Mouse (Mus musculus): ENCODE measurements around the gene Tectb.
"Not testable (repeated sequence)": the region's sequence is repeated elsewhere in the genome, so short reads cannot be mapped to it uniquely, and the experiment has no call there.

Tectb gene

DNA sequence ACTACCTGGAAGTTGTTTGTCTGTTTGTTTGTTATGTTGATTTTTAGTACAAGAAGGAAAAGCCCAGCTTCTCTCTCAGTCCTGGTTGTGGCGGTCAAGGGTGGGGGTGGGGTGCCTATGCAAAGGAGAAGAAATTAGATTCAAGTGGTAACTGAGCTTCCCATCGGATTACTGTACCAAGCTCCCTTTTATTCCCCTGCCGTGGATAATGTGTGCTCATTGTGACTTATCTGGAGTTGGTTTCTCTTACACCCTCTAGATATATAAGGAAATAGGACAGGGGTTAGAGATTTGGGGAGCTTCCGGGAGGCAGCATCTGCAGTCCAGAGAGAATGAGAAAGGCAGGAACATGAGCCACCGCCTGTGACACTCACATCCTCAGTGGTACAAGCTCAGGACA lies at the start of gene Tectb:
TSS of gene Tectb (plus strand) at position 301 of the 400 bp plus-strand sequence.
- DNase-seq, result no peak

DNA sequence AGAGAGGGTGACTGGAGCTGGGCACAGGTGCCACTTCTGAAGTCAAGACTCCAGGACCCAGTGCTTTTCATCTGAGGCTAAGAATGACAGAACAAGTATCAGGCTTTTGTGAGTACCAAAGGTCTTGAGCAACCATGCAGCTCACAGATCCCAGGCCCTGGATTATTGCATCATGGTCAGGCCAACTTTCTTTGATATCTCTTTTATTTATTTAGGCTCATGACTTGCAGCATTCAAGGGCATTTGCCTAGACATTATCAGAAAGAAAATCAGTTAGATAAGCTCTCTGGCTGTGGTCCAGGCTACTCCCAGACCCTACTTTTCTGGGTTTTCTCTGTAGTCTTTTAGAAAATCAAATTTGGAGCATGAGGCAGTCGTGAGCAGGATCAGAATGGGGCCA lies 48.8 kb upstream of the Tectb start:
- no peak for DNase-seq

DNA sequence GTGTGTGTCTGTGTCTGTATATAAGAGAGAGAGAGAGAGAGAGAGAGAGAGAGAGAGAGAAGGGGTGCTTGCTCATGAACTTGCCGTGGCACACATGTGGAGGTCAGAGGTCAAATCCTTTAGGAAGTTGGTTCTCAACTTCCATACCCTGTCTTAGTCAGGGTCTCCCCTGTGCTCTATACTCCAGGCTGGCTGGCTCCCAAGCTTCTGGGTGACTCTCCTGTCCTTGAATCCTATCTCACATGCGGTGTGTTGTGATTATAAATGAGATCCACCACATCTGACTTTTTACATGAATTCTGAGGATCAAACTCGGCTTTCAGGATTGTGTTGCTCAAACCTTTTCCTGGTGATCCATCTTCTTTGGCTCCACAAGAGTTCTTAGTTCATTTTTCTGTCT lies 48.1 kb upstream of the Tectb start:
- no peak for DNase-seq

DNA sequence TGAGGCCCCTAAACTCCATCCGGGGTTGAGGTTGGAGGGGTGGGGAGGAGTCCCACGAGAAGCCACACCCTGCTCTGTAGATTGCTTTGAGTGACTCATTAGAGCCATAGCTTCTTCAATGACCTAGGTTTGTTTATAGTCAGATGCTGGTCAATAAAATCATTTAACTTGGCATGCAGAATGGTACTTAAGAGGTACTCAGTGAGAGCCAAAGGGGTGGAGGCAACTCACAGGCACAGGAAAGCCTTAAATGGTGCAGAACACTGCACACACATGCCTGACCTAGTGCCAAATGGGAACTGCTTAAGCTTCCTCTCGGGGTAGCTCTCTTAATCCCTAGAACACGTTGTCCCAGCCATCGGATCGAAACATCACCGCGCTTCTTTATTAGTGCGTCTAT lies 46.0 kb upstream of the Tectb start:
- DNase-seq, result peak; percentile 19

DNA sequence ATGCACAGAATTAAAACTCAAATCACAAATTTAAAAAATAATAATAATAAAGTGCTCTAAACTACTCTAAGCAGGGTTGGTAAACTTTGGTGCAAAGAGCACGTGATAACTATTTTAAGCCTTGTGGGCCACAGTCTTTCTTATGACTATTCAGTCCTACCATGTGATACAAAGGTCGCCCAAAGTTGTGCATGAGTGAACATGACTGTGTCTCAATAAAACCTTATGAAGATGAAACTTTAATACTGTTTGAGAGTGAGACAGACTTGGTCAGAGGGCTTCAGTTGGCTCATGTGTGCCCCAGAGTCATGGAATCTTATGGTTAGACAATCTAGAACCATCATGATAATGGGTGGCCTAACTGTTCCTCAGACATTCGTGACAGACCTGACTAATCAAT lies 44.6 kb upstream of the Tectb start:
- no peak for DNase-seq

DNA sequence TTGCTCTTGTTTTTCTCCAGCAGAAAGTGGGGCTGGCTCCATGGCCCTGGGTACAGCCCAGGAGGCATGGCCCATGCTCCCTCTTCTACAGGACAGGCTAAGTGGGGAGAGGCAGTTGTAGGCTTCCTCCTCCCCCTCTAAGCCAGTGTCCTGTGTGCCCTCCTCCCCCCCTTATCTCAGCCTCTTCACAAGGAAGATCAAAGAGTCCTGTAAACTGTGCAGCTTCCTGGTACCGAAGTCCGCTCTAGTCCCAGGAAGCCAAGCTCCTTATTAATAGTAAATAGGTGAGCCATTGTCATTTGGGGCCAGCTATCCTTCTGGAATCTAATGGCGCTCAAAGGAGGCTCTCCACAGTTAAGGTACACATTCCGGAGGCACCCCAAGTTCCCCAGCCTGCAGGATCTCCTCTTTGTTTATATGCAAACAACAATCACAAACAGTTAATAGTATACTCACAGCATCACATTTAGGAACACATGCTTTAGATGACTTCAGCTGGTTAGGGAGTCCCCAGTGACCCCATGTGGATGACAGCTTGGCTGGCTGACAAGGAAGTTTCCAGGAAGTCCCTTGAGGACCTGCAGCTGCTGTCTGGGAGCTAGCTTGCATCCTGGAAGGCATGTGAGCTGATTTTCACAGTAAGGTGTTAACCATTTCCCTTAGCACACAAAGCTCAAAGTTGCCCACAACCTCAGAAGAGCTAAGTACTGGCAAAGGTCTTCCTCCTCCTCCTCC lies 43.7 kb upstream of the Tectb start:
- peak; percentile 84 for DNase-seq

DNA sequence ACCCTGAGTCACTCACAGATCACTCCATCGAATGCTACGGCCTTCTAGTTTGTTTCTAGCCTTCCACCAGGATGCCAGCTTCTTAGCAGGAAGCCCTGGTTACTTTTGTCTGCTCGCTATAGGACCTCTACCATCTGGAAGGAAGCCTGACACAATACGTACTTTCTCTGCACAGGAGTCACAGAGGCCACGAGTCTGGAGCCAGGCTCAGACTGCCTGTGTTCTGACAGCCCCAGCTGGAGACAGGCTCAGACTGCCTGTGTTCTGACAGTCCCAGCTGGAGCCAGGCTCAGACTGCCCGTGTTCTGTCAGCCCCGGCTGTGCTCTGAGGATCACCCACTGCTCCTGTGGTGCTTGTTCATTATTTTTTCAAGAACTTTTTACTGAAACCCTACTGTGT lies 42.6 kb upstream of the Tectb start:
- peak; percentile 51 for DNase-seq

DNA sequence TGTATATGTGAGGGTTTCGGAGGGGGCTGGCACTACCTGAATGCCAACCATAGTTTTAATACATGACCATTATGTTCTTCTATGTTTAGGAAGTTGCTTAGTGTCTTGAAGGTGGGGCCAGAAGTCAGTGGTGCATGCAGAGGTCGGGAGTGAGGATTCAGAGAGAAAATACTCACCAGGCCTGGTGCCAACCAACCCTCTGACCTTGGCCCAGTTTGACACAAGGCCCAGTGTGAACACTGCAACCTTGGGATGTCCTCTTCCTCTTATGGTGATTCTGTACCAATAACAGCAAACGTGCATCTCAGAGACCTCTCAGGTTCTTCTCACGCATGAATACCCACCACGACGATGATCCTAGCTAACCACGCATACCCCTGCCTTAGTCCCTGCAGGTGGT lies 42.0 kb upstream of the Tectb start:
- no peak for DNase-seq

DNA sequence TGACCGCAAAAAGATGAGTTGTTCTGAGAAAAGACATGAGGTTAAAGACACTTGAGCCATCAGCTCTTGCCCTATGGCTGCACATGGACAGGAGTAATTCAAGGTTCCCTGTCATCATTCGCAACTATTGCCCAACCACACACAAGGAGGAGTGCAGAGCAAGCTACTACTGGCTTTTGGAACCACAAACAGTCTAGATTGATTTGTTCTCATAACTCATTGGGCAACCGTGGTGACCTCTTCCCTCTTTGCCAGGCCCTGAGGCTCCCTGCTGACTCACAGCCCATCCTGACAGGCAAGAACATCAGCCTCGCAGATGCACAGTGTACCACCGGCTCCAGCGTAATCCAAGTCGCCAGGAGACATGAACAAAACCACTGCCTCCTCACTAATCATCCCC lies 41.2 kb upstream of the Tectb start:
- peak; percentile 29 for DNase-seq

DNA sequence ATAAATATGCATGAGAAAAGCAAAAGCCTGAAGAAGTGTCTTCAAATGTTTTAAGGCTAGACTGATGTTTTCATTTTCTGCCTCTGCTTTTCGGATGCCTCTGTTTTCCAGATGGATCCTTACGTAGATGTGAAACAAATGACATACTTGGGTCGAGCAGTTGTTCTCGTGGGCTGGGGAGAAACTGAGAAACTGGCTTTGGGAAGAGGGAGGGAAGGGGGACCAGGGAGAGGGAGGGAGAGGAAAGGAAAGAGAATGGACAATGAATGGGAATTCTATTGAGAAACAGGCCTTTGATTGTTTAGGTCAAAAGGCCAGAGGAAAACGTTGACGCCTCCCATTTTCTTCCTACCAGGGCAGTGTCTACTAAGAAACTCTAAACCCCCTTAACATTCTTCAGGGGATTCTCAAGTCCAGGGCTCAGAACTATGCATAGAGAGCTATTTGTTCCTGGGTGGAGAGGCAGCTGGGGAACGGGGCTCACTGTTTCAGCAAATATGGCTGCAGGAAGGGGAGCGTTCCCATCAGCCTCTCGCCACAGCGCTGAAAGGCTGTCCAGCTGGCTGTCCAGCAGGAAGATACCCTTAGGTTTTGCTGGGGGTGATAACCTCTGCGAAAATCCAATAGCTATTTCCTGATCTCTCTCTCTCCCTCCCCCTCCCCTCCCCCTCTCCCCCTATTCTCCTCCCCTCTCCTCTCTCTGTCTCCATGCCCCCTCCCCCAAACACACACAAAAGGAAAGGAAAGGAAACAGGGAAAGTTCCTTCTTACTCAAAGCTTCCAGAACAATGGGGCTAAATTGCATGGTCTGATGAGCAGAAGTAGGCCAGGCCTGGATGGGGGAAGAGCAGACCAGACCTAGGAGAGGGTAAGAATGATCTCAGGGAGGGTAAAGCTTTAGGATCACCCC lies 36.9 kb upstream of the Tectb start:
- DNase-seq, result no peak

DNA sequence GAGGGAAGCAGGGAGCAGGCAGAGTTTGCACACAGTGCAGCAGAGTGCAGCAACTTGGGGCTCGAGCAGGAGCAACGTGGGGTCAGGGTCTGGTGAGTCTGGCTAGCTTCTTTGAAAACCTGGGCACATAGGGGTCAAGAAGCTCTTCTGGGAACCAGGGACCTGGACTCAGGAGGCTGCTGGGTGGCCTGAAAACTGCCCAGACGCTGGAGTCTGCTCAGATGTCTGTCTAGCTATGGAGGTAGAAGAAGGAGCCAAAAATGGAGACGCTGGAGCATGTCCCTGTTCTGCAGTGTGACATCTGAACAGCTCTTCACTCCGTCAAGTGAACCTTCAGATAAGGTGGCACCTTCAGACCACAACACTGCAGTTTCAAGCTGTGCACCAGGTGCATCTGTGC lies 35.8 kb upstream of the Tectb start:
- DNase-seq, result no peak

DNA sequence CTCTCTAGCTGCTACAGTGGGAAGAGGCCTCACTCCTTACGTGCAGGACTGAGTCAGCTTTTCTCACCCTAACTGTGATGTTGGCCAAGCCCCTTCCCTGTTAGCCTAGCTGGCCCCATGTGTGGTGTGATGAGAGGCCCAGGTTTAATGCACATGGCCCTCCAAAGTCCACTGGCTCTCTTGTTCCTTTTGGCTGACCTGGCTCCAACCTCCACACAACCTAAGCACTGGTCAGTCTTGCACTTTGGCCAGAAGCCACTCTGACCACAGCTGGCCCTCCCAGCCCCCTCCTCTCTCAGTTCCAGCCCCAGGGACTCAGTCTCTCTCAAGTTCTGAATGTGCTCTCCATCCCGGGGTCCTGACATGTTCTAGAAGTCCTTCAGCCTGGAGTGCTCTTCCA lies 35.4 kb upstream of the Tectb start:
- DNase-seq, result no peak

DNA sequence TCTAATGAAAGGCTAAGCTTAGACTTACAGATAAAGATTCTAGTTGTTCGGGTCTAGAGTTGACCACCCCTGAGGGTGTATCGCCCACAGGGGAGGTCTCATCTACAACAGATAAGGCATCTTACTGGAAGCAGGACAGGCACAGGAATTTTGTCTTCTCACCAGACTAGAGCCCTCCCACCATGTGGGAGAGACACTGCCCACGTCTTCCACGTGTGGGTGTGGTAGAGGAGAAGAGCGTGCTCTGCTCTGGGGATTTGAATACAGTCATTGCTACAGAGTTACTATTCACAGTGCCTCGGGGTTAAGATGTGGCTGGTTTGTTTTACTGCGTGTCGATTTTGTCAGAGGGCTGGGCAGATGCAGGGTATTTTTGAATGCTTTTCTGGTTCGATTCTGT lies 33.0 kb upstream of the Tectb start:
- DNase-seq, result no peak

DNA sequence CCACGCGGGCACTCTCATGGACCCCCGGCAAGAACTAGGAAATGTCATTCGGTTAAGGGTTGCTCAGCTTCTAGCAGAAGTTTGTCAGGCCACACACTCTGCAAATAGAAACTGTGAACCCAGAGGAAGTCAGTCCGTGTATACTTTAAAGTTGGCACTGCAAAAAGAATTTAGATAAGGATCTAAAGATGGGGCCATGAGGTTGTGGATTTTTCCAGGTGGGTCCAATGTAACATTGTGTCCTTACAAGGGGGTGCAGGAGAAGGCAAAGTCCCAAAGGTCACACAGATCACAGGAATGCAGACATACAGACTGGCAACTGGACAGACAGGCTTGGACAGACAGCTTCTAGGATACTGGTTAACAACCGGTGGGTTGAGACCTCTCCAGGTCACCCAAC lies 32.4 kb upstream of the Tectb start:
- DNase-seq, result no peak

DNA sequence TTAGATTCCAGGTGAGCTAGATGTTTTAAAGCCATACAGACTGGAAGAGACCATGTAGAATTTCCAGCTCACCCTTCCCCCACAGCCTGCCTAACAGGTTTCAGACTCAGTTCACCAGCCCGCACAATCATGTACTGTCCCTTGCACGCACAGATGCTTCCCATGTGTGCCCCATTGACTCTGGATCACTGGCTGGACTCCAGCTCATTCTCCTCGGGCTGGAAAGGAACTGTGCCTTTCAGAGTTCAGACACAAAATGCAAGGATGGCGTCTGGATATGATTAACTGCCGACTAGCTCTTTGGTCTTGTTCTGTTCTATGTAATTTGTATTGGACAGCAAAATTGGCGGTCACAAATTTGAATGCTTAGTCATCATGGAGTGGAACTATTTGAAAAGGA lies 30.9 kb upstream of the Tectb start:
- no peak for DNase-seq

DNA sequence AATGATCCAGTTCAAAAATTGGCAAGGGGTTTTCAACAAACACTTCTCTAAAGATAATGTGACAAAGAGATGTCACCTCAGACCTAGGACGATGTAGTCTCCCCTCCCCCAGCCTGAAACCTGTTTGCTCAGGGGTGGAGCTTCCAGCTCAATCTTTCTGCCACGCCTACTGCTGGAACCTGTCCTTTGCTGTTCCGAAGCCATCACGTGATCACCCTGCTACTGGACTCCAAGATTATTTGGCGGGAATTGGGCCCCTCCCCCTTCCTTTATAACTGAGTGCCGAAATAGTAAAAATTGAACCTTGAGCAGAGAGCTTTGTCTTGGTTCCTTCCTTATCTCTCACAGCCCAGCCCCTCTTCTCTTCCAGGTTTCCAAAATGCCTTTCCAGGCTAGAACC lies 28.3 kb upstream of the Tectb start:
- DNase-seq, result not testable (repeated sequence)

DNA sequence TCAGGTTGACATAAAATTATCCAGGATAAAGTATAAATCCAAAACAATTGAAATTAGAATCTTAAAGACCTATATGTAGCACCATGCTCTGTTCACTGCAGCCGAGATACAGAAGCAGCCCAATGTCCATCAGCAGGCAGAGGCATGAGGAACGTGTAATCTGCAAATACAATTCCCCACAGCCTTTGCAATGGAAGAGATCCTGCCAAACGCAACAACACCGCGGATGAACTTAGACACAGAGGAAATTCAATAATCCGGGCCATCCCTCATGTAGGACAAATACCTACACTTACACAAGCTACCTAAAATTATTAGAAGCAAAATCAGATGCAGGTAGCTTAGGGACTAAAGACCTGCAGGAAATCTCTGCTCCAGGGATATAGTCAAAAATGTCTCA lies 27.6 kb upstream of the Tectb start:
- DNase-seq, result no peak

DNA sequence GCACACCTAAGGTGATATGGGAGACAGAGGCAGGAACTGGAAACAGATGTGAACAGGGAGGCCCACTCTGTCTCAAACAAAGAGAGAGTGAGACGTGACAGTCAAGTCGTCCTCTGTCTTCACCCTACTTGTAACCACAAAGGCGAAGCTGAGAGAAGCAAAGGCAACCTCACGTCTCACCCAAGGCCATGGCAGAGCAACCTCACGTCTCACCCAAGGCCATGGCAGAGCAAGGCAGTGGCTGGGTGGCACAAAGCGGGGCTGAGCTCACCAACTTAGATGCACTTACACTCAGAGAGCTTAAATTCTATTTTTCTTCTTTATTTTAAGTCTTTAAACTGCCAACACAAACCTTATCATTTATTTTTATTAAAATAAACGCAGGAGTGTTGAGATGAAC lies 23.5 kb upstream of the Tectb start:
- no peak for DNase-seq

DNA sequence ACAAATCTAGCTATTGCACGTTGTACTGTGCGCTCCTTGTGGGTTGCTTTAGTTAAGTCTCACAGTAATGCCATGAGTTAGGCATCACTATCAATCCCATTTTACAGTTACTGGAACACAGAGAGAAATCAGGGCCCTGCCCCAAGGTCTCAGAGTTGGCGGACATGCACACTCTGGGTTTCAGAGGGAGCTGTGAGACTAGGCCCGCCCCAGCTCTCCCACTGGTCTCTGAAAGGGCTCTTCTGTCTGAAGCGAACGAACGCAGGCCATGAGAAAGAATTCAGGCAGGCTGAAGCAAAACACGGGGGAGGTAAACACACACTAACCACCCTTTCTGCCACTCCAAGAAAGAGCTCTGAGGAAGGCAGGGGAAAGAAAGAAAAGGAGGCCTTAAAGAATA lies 21.9 kb upstream of the Tectb start:
- DNase-seq, result no peak

DNA sequence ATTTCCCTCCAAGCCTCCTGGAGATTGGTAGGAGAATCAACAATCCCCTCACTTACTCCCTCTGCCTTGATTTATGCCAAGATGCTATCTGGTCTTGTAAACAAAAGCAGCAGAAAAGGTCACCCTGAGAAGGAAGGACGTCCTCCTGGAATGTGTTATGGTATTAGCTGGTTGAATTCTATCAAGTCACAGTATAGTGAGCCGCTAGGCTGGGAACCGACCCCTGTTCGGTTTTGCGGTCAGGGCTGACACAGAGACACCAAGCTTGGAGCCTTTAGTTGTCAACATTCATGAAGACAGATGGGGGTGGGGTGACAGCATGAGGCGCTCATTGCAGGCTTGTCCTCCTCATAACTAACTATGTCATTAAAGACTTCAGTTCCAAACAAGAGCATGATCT lies 20.7 kb upstream of the Tectb start:
- peak; percentile 39 for DNase-seq

DNA sequence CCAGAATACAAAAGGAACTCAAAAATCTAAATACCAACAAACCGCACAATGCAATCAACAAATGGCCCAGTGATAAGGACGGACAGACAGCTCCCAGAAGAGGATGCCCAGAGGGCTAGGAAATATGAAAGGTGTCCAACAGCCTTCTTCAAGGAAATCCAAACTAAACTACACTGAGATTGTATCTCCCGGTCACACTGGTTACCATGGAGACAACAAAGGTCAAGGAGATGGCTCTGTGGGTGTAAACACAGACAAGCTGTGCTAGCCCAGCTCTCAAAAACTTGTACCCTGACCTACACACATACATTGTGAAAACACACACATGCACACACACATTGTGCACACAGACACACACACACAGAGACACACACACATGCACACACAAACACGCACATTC lies 18.3 kb upstream of the Tectb start:
- DNase-seq, result no peak

DNA sequence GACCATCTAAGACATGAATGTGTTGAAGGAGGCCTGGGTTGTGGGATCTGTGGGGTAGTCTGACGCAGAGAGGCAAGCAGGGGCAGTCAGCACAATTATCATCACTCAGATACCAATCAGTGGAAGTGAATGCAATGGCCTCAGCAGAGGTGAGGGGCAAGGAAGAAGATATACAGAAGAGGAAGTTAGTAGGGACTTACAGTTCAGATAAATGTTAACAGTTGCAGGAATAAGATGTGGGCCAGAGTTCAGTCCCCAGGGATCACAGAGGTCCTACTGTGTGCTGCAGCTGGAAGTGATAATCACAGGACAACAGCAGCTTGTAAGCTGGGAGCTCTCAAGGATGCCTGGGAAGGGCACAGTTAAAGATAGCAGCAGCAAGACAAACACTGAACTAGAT lies 16.4 kb upstream of the Tectb start:
- DNase-seq, result no peak

DNA sequence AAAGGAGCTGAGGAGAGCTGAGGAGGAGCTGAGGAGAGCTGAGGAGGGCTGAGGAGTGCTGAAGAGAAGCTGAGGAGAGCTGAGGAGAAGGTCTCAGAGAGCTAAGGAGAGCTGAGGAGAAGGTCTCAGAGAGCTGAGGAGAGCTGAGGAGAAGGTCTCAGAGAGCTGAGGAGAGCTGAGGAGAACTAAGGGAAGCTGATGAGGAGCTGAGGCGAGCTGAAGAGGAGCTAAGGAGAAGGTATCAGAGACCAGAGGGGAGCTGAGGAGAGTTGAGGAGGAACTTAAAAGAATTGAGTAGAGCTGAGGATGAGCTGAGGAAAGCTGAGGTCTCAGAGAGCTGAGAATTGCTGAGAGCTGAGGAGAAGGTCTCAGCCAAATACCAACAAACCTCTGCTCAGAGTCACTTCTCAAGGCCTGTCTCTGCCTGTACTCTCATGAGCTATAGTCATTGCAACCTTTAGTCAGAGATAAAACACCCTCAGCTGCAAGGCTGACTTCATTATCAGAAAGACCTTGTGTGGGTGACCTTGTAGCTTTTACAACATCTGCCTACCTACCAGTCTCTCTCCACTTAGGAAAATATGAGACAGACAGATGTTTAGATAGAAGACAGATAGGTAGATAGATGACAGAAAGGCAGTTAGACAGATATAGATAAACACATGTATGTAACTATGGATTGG lies 15.2 kb upstream of the Tectb start:
- no peak for DNase-seq

DNA sequence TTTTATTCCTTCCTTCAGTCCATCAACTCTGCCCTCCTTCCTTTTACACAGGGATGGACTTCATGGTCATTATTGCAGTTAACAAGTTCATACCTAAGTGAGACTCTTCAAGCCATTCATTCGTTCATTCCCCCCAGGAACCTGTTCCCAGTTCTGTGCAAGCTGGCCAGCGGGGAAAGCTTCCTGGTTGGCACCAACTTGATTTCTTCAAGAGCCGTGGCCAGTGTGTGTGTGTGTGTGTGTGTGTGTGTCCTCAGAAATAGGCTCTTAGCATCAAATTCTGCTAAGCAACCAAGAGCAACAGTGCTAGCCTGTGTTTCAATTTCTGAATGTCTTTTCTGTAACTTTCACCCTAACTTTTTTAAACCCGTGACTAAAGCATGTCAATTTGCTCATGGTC lies 14.6 kb upstream of the Tectb start:
- peak; percentile 42 for DNase-seq
